Mouse (Mus musculus) MEL (cell line): ENCODE data around the gene Btbd1. TPM values are rescaled to one million over a fixed set of nuclear protein-coding genes. Genes with fewer than 3 reads are reported as not detected.
A peak's percentile ranks its signal among the peaks of the same experiment; 100 is the strongest.

Source experiments
- DNase-seq: peaks from one replicate; pipeline ENCODE4 v3.0.0; 2011; ENCODE audit warnings: low read depth, low spot score
- H3K27ac ChIP-seq: 2 replicates; pipeline ENCODE4 v1.5.1; 2012; ENCODE audit warnings: low read depth, mild to moderate bottlenecking, control low read depth, low read length, moderate library complexity; ENCODE audit not compliant: control insufficient read depth
- H3K27me3 ChIP-seq, 2 experiments: fragments of 150-350 bp in 1 of 2; sonication (generic) in 1 of 2; 2 replicates each; pipeline ENCODE4 v1.6.1; 2012; ENCODE audit warnings: low read length in 2 of 2, mild to moderate bottlenecking in 2 of 2, improper control_type of control experiment in 1 of 2, moderate library complexity in 1 of 2; ENCODE audit not compliant: insufficient read depth in 2 of 2, control insufficient read depth in 1 of 2
- H3K36me3 ChIP-seq, 2 experiments: 2 replicates each; pipeline ENCODE4 v1.6.1; 2012 to 2014; ENCODE audit warnings: low read length in 2 of 2, improper control_type of control experiment in 1 of 2, inconsistent platforms in 1 of 2, mild to moderate bottlenecking in 1 of 2; ENCODE audit not compliant: insufficient read depth in 2 of 2, control insufficient read depth in 1 of 2
- H3K4me1 ChIP-seq, 2 experiments: fragments of 150-350 bp in 1 of 2; sonication (generic) in 1 of 2; 2 replicates each; pipeline ENCODE4 v1.6.1; 2012; ENCODE audit warnings: low read length in 2 of 2, improper control_type of control experiment in 1 of 2, mild to moderate bottlenecking in 1 of 2; ENCODE audit not compliant: insufficient read depth in 2 of 2, control insufficient read depth in 1 of 2
- H3K4me3 ChIP-seq, 2 experiments: fragments of 150-350 bp in 1 of 2; sonication (generic) in 1 of 2; 2 replicates each; pipeline ENCODE4 v1.5.1; 2012; ENCODE audit warnings: low read depth in 2 of 2, low read length in 2 of 2, mild to moderate bottlenecking in 2 of 2, moderate library complexity in 2 of 2, control low read depth in 1 of 2, improper control_type of control experiment in 1 of 2; ENCODE audit not compliant: control insufficient read depth in 1 of 2, insufficient read depth in 1 of 2
- H3K79me2 ChIP-seq: 2 replicates; pipeline ENCODE4 v1.6.1; 2012; ENCODE audit warnings: mild to moderate bottlenecking, low read length, moderate library complexity; ENCODE audit not compliant: control insufficient read depth, poor library complexity, insufficient read depth
- H3K9ac ChIP-seq: 2 replicates; pipeline ENCODE4 v1.6.1; 2012; ENCODE audit warnings: low read depth, mild to moderate bottlenecking, control low read depth, low read length, moderate library complexity; ENCODE audit not compliant: control insufficient read depth, poor library complexity, severe bottlenecking
- H3K9me3 ChIP-seq: fragments of 150-350 bp; sonication (generic); replicated peaks from 2 replicates; pipeline ENCODE4 v1.6.1; 2012; ENCODE audit warnings: mild to moderate bottlenecking, low read length, improper control_type of control experiment, moderate library complexity; ENCODE audit not compliant: insufficient read depth
- CHD2 ChIP-seq: IDR thresholded peaks from 2 replicates; pipeline ENCODE4 v1.6.1; 2011; ENCODE audit warnings: low read length, improper control_type of control experiment
- CTCF ChIP-seq, 3 experiments: IDR thresholded peaks in 2 of 3; conservative IDR thresholded peaks in 1 of 3; 2 replicates each; pipeline ENCODE4 v1.5.1; 2011 to 2012; ENCODE audit warnings: low read length in 3 of 3, low read depth in 2 of 3, mild to moderate bottlenecking in 2 of 3, improper control_type of control experiment in 1 of 3, inconsistent platforms in 1 of 3, mixed read lengths in 1 of 3, moderate library complexity in 1 of 3; ENCODE audit not compliant: control insufficient read depth in 1 of 3, insufficient read depth in 1 of 3, poor library complexity in 1 of 3, severe bottlenecking in 1 of 3
- ELF1 ChIP-seq: IDR thresholded peaks from 2 replicates; pipeline ENCODE4 v1.6.1; 2014; ENCODE audit warnings: low read depth, mild to moderate bottlenecking, inconsistent platforms, low read length, improper control_type of control experiment, moderate library complexity
- GABPA ChIP-seq: IDR thresholded peaks from 2 replicates; pipeline ENCODE4 v1.6.1; 2012; ENCODE audit warnings: low read depth, mild to moderate bottlenecking, inconsistent platforms, low read length, improper control_type of control experiment, moderate library complexity
- GATA1 ChIP-seq: IDR thresholded peaks from 2 replicates; pipeline ENCODE4 v1.6.1; 2011; ENCODE audit warnings: low read depth, low read length, improper control_type of control experiment
- MAZ ChIP-seq: IDR thresholded peaks from 2 replicates; pipeline ENCODE4 v1.6.1; 2012; ENCODE audit warnings: low read depth, mild to moderate bottlenecking, inconsistent platforms, low read length, improper control_type of control experiment
- MXI1 ChIP-seq: IDR thresholded peaks from 2 replicates; pipeline ENCODE4 v1.6.1; 2011; ENCODE audit warnings: mild to moderate bottlenecking, low read depth, low read length, improper control_type of control experiment
- MYC ChIP-seq: IDR thresholded peaks from 2 replicates; pipeline ENCODE4 v1.6.1; 2011; ENCODE audit warnings: low read depth, mild to moderate bottlenecking, low read length, improper control_type of control experiment, moderate library complexity
- NELFE ChIP-seq: IDR thresholded peaks from 2 replicates; pipeline ENCODE4 v1.6.1; 2011; ENCODE audit warnings: low read depth, low read length, improper control_type of control experiment
- POLR2A ChIP-seq, 2 experiments: IDR thresholded peaks; 2 replicates each; pipeline ENCODE4 v1.6.1; 2011 to 2012; ENCODE audit warnings: low read length in 2 of 2, mild to moderate bottlenecking in 2 of 2, control low read depth in 1 of 2, improper control_type of control experiment in 1 of 2, low read depth in 1 of 2, moderate library complexity in 1 of 2; ENCODE audit not compliant: control insufficient read depth in 1 of 2, insufficient read depth in 1 of 2, poor library complexity in 1 of 2
- POLR2AphosphoS2 ChIP-seq: IDR thresholded peaks from 2 replicates; pipeline ENCODE4 v1.6.1; 2011; ENCODE audit warnings: low read length, improper control_type of control experiment
- RAD21 ChIP-seq: IDR thresholded peaks from 2 replicates; pipeline ENCODE4 v1.6.1; 2011; ENCODE audit warnings: mild to moderate bottlenecking, low read depth, low read length, improper control_type of control experiment
- RCOR1 ChIP-seq: IDR thresholded peaks from 2 replicates; pipeline ENCODE4 v1.6.1; 2012; ENCODE audit warnings: low read depth, mild to moderate bottlenecking, inconsistent platforms, low read length, improper control_type of control experiment
- SMC3 ChIP-seq: IDR thresholded peaks from 2 replicates; pipeline ENCODE4 v1.6.1; 2011; ENCODE audit warnings: low read depth, low read length, improper control_type of control experiment
- TBP ChIP-seq: IDR thresholded peaks from 2 replicates; pipeline ENCODE4 v1.8.0; 2011; ENCODE audit warnings: low read depth, low read length, improper control_type of control experiment
- UBTF ChIP-seq: IDR thresholded peaks from 2 replicates; pipeline ENCODE4 v1.6.1; 2012; ENCODE audit warnings: low read depth, mild to moderate bottlenecking, inconsistent platforms, low read length, improper control_type of control experiment, moderate library complexity, borderline replicate concordance; ENCODE audit not compliant: insufficient read depth
- ZC3H11A ChIP-seq: IDR thresholded peaks from 2 replicates; pipeline ENCODE4 v1.6.1; 2012; ENCODE audit warnings: low read depth, mild to moderate bottlenecking, inconsistent platforms, low read length, improper control_type of control experiment
- ZMIZ1 ChIP-seq: IDR thresholded peaks from 2 replicates; pipeline ENCODE4 v1.6.1; 2012; ENCODE audit warnings: low read depth, mild to moderate bottlenecking, inconsistent platforms, low read length, improper control_type of control experiment, moderate library complexity
- ZNF384 ChIP-seq: IDR thresholded peaks from 2 replicates; pipeline ENCODE4 v1.6.1; 2012; ENCODE audit warnings: low read depth, mild to moderate bottlenecking, inconsistent platforms, low read length, improper control_type of control experiment
- polyA plus RNA-seq, 2 experiments: library from polyadenylated mRNA; stranded (reverse) in 1 of 2; unstranded in 1 of 2; fragments of >175 nt in 1 of 2; fragments of >200 nt in 1 of 2; gene quantifications; 2 replicates each; pipeline versions ENCODE4 v1.2.1 to v1.2.4; 2012; ENCODE audit warnings: low replicate concordance in 2 of 2, low read depth in 1 of 2; ENCODE audit not compliant: insufficient read length in 2 of 2, insufficient read depth in 1 of 2, missing spikeins in 1 of 2
- total RNA-seq: library from RNA; depleted of rRNA; stranded (reverse); fragments of 300-350 nt; gene quantifications from 2 replicates; pipeline ENCODE4 v1.2.3, GENCODE M21; 2012

Gene Btbd1
- total and polyA plus RNA-seq, 3 experiments: 31.0 to 62.0 TPM; not detected in 1

- Histone ChIP-seq H3K4me3 (no peak overlapping the region), H3K27ac (no peak overlapping the region), H3K36me3 (peaks cover 3 to 8% of the 10 kb centered on the region in 2 experiments), H3K79me2 (peaks cover 5% of the 10 kb centered on the region), H3K9ac (no peak overlapping the region), H3K27me3 (no peaks in the 10 kb centered on the region), H3K9me3 (no peaks in the 10 kb centered on the region), H3K4me1 (peaks cover 2 to 7% of the 10 kb centered on the region in 2 experiments; a peak in 3 of 4 replicates)
- TF ChIP-seq MYC (no peak), RCOR1 (no peak), CHD2 (no peak), CTCF (IDR thresholded peaks at IDR 0.05 in 2 of 3, conservative IDR thresholded peaks at IDR 0.05 in 1 of 3; ENCODE audit: control insufficient read depth in 1 of 3, insufficient read depth in 1 of 3, low read depth in 2 of 3, low read length in 3 of 3, poor library complexity in 1 of 3, severe bottlenecking in 1 of 3) (peak in 2 of 3 experiments; percentile 33 to 66; a peak in 5 of 6 replicates), UBTF (no peak), ZNF384 (peak; percentile 72), MXI1 (no peak), POLR2A (IDR thresholded peaks at IDR 0.05; ENCODE audit: control insufficient read depth in 1 of 2, insufficient read depth in 1 of 2, low read depth in 1 of 2, low read length in 2 of 2, poor library complexity in 1 of 2) (no peak), ZMIZ1 (no peak), ZC3H11A (peak; percentile 49), ELF1 (no peak), RAD21 (peak; percentile 75), NELFE (no peak), SMC3 (peak; percentile 71)
- DNase-seq: peak; percentile 46
These were observed 51.5 kb downstream of the Btbd1 start for GRCm38 (mm10) chr7:81777667-81778218.

GRCm38 (mm10) chr7:81775325-81775724, 53.9 kb downstream of the Btbd1 start:
- H3K9me3 ChIP-seq: no peaks in the 10 kb centered on the region
- no peak overlapping the region for H3K9ac ChIP-seq
- H3K36me3 ChIP-seq: peaks cover 0 to 13% of the 10 kb centered on the region in 2 experiments; a peak in 3 of 4 replicates
- no peak overlapping the region for H3K4me3 ChIP-seq
- no peak for DNase-seq
- TF ChIP-seq GABPA (no peak), RAD21 (no peak), GATA1 (no peak), TBP (no peak), MYC (no peak), UBTF (no peak), NELFE (no peak), POLR2AphosphoS2 (no peak), RCOR1 (no peak), MAZ (no peak), ZC3H11A (no peak), ELF1 (no peak), ZMIZ1 (no peak)
- H3K27ac ChIP-seq: no peak overlapping the region
- H3K27me3 ChIP-seq: no peaks in the 10 kb centered on the region
- H3K79me2 ChIP-seq: peaks cover 8% of the 10 kb centered on the region
- peaks cover 2 to 14% of the 10 kb centered on the region in 2 experiments; a peak in 3 of 4 replicates for H3K4me1 ChIP-seq
